Mouse (Mus musculus): ENCODE data around the gene Pacs2.

GRCm38 (mm10) chr12:113101251-113101960 is 87.1 kb downstream of the Pacs2 start:
- TF ChIP-seq GATA1 (IDR thresholded peaks at IDR 0.05; ENCODE audit: borderline replicate concordance, low read length), result no peak
- no peak for TF ChIP-seq FLI1 (IDR thresholded peaks at IDR 0.05; ENCODE audit: low read length)
